Mouse (Mus musculus) small intestine, adult 2 months (tissue): ENCODE data around the gene Sdccag8.

Source experiments
- CTCF ChIP-seq: fragments of 200-500 bp; IDR thresholded peaks from 2 replicates; pipeline ENCODE4 v1.5.1; 2012; ENCODE audit warnings: low read depth, mild to moderate bottlenecking, control low read depth, inconsistent platforms, low read length, moderate library complexity, mixed read lengths; ENCODE audit not compliant: insufficient replicate concordance, insufficient read length; ENCODE audit errors: extremely low read depth
- POLR2A ChIP-seq: fragments of 200-500 bp; IDR thresholded peaks from 2 replicates; pipeline ENCODE4 v1.6.1; 2012; ENCODE audit warnings: low read depth, mild to moderate bottlenecking, control low read depth, inconsistent platforms, low read length, moderate library complexity

DNA sequence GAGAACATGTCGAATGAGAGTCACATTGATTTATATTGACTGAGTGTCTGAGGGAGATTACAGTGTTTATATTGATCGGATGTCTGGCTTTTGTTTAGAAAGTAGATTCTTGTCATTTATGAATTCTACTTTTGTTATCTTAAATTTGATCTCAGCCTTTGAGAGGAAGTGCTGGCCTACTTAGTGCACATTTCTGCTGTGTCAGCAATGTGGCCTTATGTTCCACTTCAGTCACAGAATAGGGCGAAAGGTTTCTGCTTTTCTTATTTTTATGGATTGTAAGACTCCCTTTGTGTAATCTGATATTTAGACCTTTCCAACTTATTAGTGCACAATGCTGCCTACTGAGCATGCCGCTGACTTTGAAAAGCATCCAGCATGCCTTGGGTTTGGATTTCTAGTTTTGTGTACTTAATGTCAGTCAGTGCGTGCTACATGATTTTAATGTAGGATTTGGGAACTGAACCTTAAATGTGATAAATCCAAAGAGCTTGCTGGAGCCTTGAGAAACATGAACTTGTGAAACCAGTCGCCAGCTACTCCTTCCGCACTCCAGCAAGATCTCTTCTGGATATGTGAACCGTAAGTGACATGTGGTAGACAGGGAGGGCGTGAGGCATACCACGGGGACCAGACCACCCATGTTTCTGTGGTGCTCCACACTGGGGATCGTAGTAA is 34.3 kb downstream of the Sdccag8 start:
- TF ChIP-seq CTCF (no peak), POLR2A (no peak)
